Mouse (Mus musculus) MEL (cell line): ENCODE data around the gene Top2a. TPM values are rescaled to one million over a fixed set of nuclear protein-coding genes. Genes with fewer than 3 reads are reported as not detected.

Source experiments
- DNase-seq: peaks from one replicate; pipeline ENCODE4 v3.0.0; 2011; ENCODE audit warnings: low read depth, low spot score
- H3K27ac ChIP-seq: 2 replicates; pipeline ENCODE4 v1.5.1; 2012; ENCODE audit warnings: low read depth, mild to moderate bottlenecking, control low read depth, low read length, moderate library complexity; ENCODE audit not compliant: control insufficient read depth
- H3K27me3 ChIP-seq, 2 experiments: fragments of 150-350 bp in 1 of 2; sonication (generic) in 1 of 2; 2 replicates each; pipeline ENCODE4 v1.6.1; 2012; ENCODE audit warnings: low read length in 2 of 2, mild to moderate bottlenecking in 2 of 2, improper control_type of control experiment in 1 of 2, moderate library complexity in 1 of 2; ENCODE audit not compliant: insufficient read depth in 2 of 2, control insufficient read depth in 1 of 2
- H3K36me3 ChIP-seq, 2 experiments: 2 replicates each; pipeline ENCODE4 v1.6.1; 2012 to 2014; ENCODE audit warnings: low read length in 2 of 2, improper control_type of control experiment in 1 of 2, inconsistent platforms in 1 of 2, mild to moderate bottlenecking in 1 of 2; ENCODE audit not compliant: insufficient read depth in 2 of 2, control insufficient read depth in 1 of 2
- H3K4me1 ChIP-seq, 2 experiments: fragments of 150-350 bp in 1 of 2; sonication (generic) in 1 of 2; 2 replicates each; pipeline ENCODE4 v1.6.1; 2012; ENCODE audit warnings: low read length in 2 of 2, improper control_type of control experiment in 1 of 2, mild to moderate bottlenecking in 1 of 2; ENCODE audit not compliant: insufficient read depth in 2 of 2, control insufficient read depth in 1 of 2
- H3K4me3 ChIP-seq, 2 experiments: fragments of 150-350 bp in 1 of 2; sonication (generic) in 1 of 2; 2 replicates each; pipeline ENCODE4 v1.5.1; 2012; ENCODE audit warnings: low read depth in 2 of 2, low read length in 2 of 2, mild to moderate bottlenecking in 2 of 2, moderate library complexity in 2 of 2, control low read depth in 1 of 2, improper control_type of control experiment in 1 of 2; ENCODE audit not compliant: control insufficient read depth in 1 of 2, insufficient read depth in 1 of 2
- H3K79me2 ChIP-seq: 2 replicates; pipeline ENCODE4 v1.6.1; 2012; ENCODE audit warnings: mild to moderate bottlenecking, low read length, moderate library complexity; ENCODE audit not compliant: control insufficient read depth, poor library complexity, insufficient read depth
- H3K9ac ChIP-seq: 2 replicates; pipeline ENCODE4 v1.6.1; 2012; ENCODE audit warnings: low read depth, mild to moderate bottlenecking, control low read depth, low read length, moderate library complexity; ENCODE audit not compliant: control insufficient read depth, poor library complexity, severe bottlenecking
- H3K9me3 ChIP-seq: fragments of 150-350 bp; sonication (generic); replicated peaks from 2 replicates; pipeline ENCODE4 v1.6.1; 2012; ENCODE audit warnings: mild to moderate bottlenecking, low read length, improper control_type of control experiment, moderate library complexity; ENCODE audit not compliant: insufficient read depth
- BHLHE40 ChIP-seq: IDR thresholded peaks from 2 replicates; pipeline ENCODE4 v1.6.1; 2012; ENCODE audit warnings: low read depth, mild to moderate bottlenecking, inconsistent platforms, low read length, improper control_type of control experiment, borderline replicate concordance
- CHD1 ChIP-seq: IDR thresholded peaks from 2 replicates; pipeline ENCODE4 v1.6.1; 2012; ENCODE audit warnings: low read depth, mild to moderate bottlenecking, inconsistent platforms, low read length, improper control_type of control experiment
- CHD2 ChIP-seq: IDR thresholded peaks from 2 replicates; pipeline ENCODE4 v1.6.1; 2011; ENCODE audit warnings: low read length, improper control_type of control experiment
- CTCF ChIP-seq, 3 experiments: IDR thresholded peaks in 2 of 3; conservative IDR thresholded peaks in 1 of 3; 2 replicates each; pipeline ENCODE4 v1.5.1; 2011 to 2012; ENCODE audit warnings: low read length in 3 of 3, low read depth in 2 of 3, mild to moderate bottlenecking in 2 of 3, improper control_type of control experiment in 1 of 3, inconsistent platforms in 1 of 3, mixed read lengths in 1 of 3, moderate library complexity in 1 of 3; ENCODE audit not compliant: control insufficient read depth in 1 of 3, insufficient read depth in 1 of 3, poor library complexity in 1 of 3, severe bottlenecking in 1 of 3
- E2F4 ChIP-seq: IDR thresholded peaks from 2 replicates; pipeline ENCODE4 v1.6.1; 2011; ENCODE audit warnings: low read depth, low read length, improper control_type of control experiment, borderline replicate concordance
- ELF1 ChIP-seq: IDR thresholded peaks from 2 replicates; pipeline ENCODE4 v1.6.1; 2014; ENCODE audit warnings: low read depth, mild to moderate bottlenecking, inconsistent platforms, low read length, improper control_type of control experiment, moderate library complexity
- EP300 ChIP-seq, 2 experiments: IDR thresholded peaks; 2 replicates each; pipeline ENCODE4 v1.6.1; 2011; ENCODE audit warnings: improper control_type of control experiment in 2 of 2, low read length in 2 of 2, low read depth in 1 of 2, mild to moderate bottlenecking in 1 of 2
- ETS1 ChIP-seq: IDR thresholded peaks from 2 replicates; pipeline ENCODE4 v1.6.1; 2012; ENCODE audit warnings: low read depth, mild to moderate bottlenecking, inconsistent platforms, low read length, improper control_type of control experiment, moderate library complexity
- GABPA ChIP-seq: IDR thresholded peaks from 2 replicates; pipeline ENCODE4 v1.6.1; 2012; ENCODE audit warnings: low read depth, mild to moderate bottlenecking, inconsistent platforms, low read length, improper control_type of control experiment, moderate library complexity
- GATA1 ChIP-seq: IDR thresholded peaks from 2 replicates; pipeline ENCODE4 v1.6.1; 2011; ENCODE audit warnings: low read depth, low read length, improper control_type of control experiment
- HCFC1 ChIP-seq: IDR thresholded peaks from 2 replicates; pipeline ENCODE4 v1.6.1; 2012; ENCODE audit warnings: low read depth, mild to moderate bottlenecking, inconsistent platforms, low read length, improper control_type of control experiment, moderate library complexity
- JUND ChIP-seq: IDR thresholded peaks from 2 replicates; pipeline ENCODE4 v1.6.1; 2011; ENCODE audit warnings: low read depth, mild to moderate bottlenecking, improper control_type of control experiment, low read length
- MAFK ChIP-seq: IDR thresholded peaks from 2 replicates; pipeline ENCODE4 v1.6.1; 2011; ENCODE audit warnings: low read depth, mild to moderate bottlenecking, low read length, improper control_type of control experiment, borderline replicate concordance
- MAX ChIP-seq: IDR thresholded peaks from 2 replicates; pipeline ENCODE4 v1.6.1; 2011; ENCODE audit warnings: low read length, improper control_type of control experiment
- MAZ ChIP-seq: IDR thresholded peaks from 2 replicates; pipeline ENCODE4 v1.6.1; 2012; ENCODE audit warnings: low read depth, mild to moderate bottlenecking, inconsistent platforms, low read length, improper control_type of control experiment
- MXI1 ChIP-seq: IDR thresholded peaks from 2 replicates; pipeline ENCODE4 v1.6.1; 2011; ENCODE audit warnings: mild to moderate bottlenecking, low read depth, low read length, improper control_type of control experiment
- MYB ChIP-seq: IDR thresholded peaks from 2 replicates; pipeline ENCODE4 v1.6.1; 2011; ENCODE audit warnings: mild to moderate bottlenecking, low read depth, low read length, improper control_type of control experiment
- MYC ChIP-seq: IDR thresholded peaks from 2 replicates; pipeline ENCODE4 v1.6.1; 2011; ENCODE audit warnings: low read depth, mild to moderate bottlenecking, low read length, improper control_type of control experiment, moderate library complexity
- NELFE ChIP-seq: IDR thresholded peaks from 2 replicates; pipeline ENCODE4 v1.6.1; 2011; ENCODE audit warnings: low read depth, low read length, improper control_type of control experiment
- POLR2A ChIP-seq, 2 experiments: IDR thresholded peaks; 2 replicates each; pipeline ENCODE4 v1.6.1; 2011 to 2012; ENCODE audit warnings: low read length in 2 of 2, mild to moderate bottlenecking in 2 of 2, control low read depth in 1 of 2, improper control_type of control experiment in 1 of 2, low read depth in 1 of 2, moderate library complexity in 1 of 2; ENCODE audit not compliant: control insufficient read depth in 1 of 2, insufficient read depth in 1 of 2, poor library complexity in 1 of 2
- POLR2AphosphoS2 ChIP-seq: IDR thresholded peaks from 2 replicates; pipeline ENCODE4 v1.6.1; 2011; ENCODE audit warnings: low read length, improper control_type of control experiment
- POLR2AphosphoS5 ChIP-seq: IDR thresholded peaks from 2 replicates; pipeline ENCODE4 v1.6.1; 2012; ENCODE audit warnings: low read depth, borderline replicate concordance, mild to moderate bottlenecking, inconsistent platforms, low read length, moderate library complexity, mixed read lengths
- RAD21 ChIP-seq: IDR thresholded peaks from 2 replicates; pipeline ENCODE4 v1.6.1; 2011; ENCODE audit warnings: mild to moderate bottlenecking, low read depth, low read length, improper control_type of control experiment
- SIN3A ChIP-seq: IDR thresholded peaks from 2 replicates; pipeline ENCODE4 v1.6.1; 2012; ENCODE audit warnings: low read length, improper control_type of control experiment, inconsistent platforms
- SMC3 ChIP-seq: IDR thresholded peaks from 2 replicates; pipeline ENCODE4 v1.6.1; 2011; ENCODE audit warnings: low read depth, low read length, improper control_type of control experiment
- TAL1 ChIP-seq: IDR thresholded peaks from 2 replicates; pipeline ENCODE4 v1.6.1; 2012; ENCODE audit warnings: mild to moderate bottlenecking, inconsistent platforms, low read length, moderate library complexity, mixed read lengths
- TBP ChIP-seq: IDR thresholded peaks from 2 replicates; pipeline ENCODE4 v1.8.0; 2011; ENCODE audit warnings: low read depth, low read length, improper control_type of control experiment
- TCF12 ChIP-seq: IDR thresholded peaks from 2 replicates; pipeline ENCODE4 v1.6.1; 2014; ENCODE audit warnings: low read depth, mild to moderate bottlenecking, inconsistent platforms, low read length, improper control_type of control experiment, moderate library complexity
- UBTF ChIP-seq: IDR thresholded peaks from 2 replicates; pipeline ENCODE4 v1.6.1; 2012; ENCODE audit warnings: low read depth, mild to moderate bottlenecking, inconsistent platforms, low read length, improper control_type of control experiment, moderate library complexity, borderline replicate concordance; ENCODE audit not compliant: insufficient read depth
- USF1 ChIP-seq: IDR thresholded peaks from 2 replicates; pipeline ENCODE4 v1.6.1; 2014; ENCODE audit warnings: low read depth, mild to moderate bottlenecking, inconsistent platforms, low read length, improper control_type of control experiment, moderate library complexity
- USF2 ChIP-seq, 2 experiments: IDR thresholded peaks; 2 replicates each; pipeline ENCODE4 v1.6.1; 2011 to 2012; ENCODE audit warnings: improper control_type of control experiment in 2 of 2, low read length in 2 of 2, borderline replicate concordance in 1 of 2, inconsistent platforms in 1 of 2, low read depth in 1 of 2, mild to moderate bottlenecking in 1 of 2; ENCODE audit not compliant: insufficient read depth in 1 of 2
- ZC3H11A ChIP-seq: IDR thresholded peaks from 2 replicates; pipeline ENCODE4 v1.6.1; 2012; ENCODE audit warnings: low read depth, mild to moderate bottlenecking, inconsistent platforms, low read length, improper control_type of control experiment
- ZKSCAN1 ChIP-seq: IDR thresholded peaks from 2 replicates; pipeline ENCODE4 v1.6.1; 2012; ENCODE audit warnings: low read depth, mild to moderate bottlenecking, inconsistent platforms, low read length, improper control_type of control experiment, moderate library complexity
- ZMIZ1 ChIP-seq: IDR thresholded peaks from 2 replicates; pipeline ENCODE4 v1.6.1; 2012; ENCODE audit warnings: low read depth, mild to moderate bottlenecking, inconsistent platforms, low read length, improper control_type of control experiment, moderate library complexity
- ZNF384 ChIP-seq: IDR thresholded peaks from 2 replicates; pipeline ENCODE4 v1.6.1; 2012; ENCODE audit warnings: low read depth, mild to moderate bottlenecking, inconsistent platforms, low read length, improper control_type of control experiment
- polyA plus RNA-seq, 2 experiments: library from polyadenylated mRNA; stranded (reverse) in 1 of 2; unstranded in 1 of 2; fragments of >175 nt in 1 of 2; fragments of >200 nt in 1 of 2; gene quantifications; 2 replicates each; pipeline versions ENCODE4 v1.2.1 to v1.2.4; 2012; ENCODE audit warnings: low replicate concordance in 2 of 2, low read depth in 1 of 2; ENCODE audit not compliant: insufficient read length in 2 of 2, insufficient read depth in 1 of 2, missing spikeins in 1 of 2
- total RNA-seq: library from RNA; depleted of rRNA; stranded (reverse); fragments of 300-350 nt; gene quantifications from 2 replicates; pipeline ENCODE4 v1.2.3, GENCODE M21; 2012

The Top2a gene
- total and polyA plus RNA-seq, 3 experiments: 395 to 643 (median 443) TPM

GRCm38 (mm10) chr11:99041841-99042780 lies 18.1 kb upstream of the Top2a start:
- no peak for DNase-seq
- no peaks in the 10 kb centered on the region for H3K27me3 ChIP-seq
- no peaks in the 10 kb centered on the region for H3K36me3 ChIP-seq
- peak overlapping the region; percentile 87 for H3K27ac ChIP-seq
- H3K4me3 ChIP-seq: peak overlapping the region; percentile 63 to 65
- H3K4me1 ChIP-seq: peaks cover 0 to 6% of the 10 kb centered on the region in 2 experiments; a peak in 1 of 4 replicates
- no peaks in the 10 kb centered on the region for H3K9me3 ChIP-seq
- peak overlapping the region; percentile 76 for H3K9ac ChIP-seq
- H3K79me2 ChIP-seq: peaks cover 9% of the 10 kb centered on the region
- peak; percentile 100 for TF ChIP-seq POLR2AphosphoS5
- no peak for TF ChIP-seq USF2 (IDR thresholded peaks at IDR 0.05; ENCODE audit: borderline replicate concordance in 1 of 2, insufficient read depth in 1 of 2, low read depth in 1 of 2, low read length in 2 of 2)
- no peak for TF ChIP-seq GABPA
- TF ChIP-seq CHD2: no peak
- TF ChIP-seq POLR2A (IDR thresholded peaks at IDR 0.05; ENCODE audit: control insufficient read depth in 1 of 2, insufficient read depth in 1 of 2, low read depth in 1 of 2, low read length in 2 of 2, poor library complexity in 1 of 2): no peak
- no peak for TF ChIP-seq ELF1
- TF ChIP-seq HCFC1: no peak
- TF ChIP-seq CTCF (IDR thresholded peaks at IDR 0.05 in 2 of 3, conservative IDR thresholded peaks at IDR 0.05 in 1 of 3; ENCODE audit: control insufficient read depth in 1 of 3, insufficient read depth in 1 of 3, low read depth in 2 of 3, low read length in 3 of 3, poor library complexity in 1 of 3, severe bottlenecking in 1 of 3): no peak
- TF ChIP-seq ZC3H11A: no peak
- peak; percentile 61; the same call in 1 of the 2 replicates for TF ChIP-seq MAX
- TF ChIP-seq UBTF: 0 out of 2 replicates have a peak, but pooled peaks have one; percentile 15
- peak; percentile 80 for TF ChIP-seq MYC
- TF ChIP-seq ETS1: peak; percentile 64
- TF ChIP-seq POLR2AphosphoS2: no peak
- no peak for TF ChIP-seq ZNF384
- no peak for TF ChIP-seq CHD1
- no peak for TF ChIP-seq RAD21
- TF ChIP-seq BHLHE40: peak; percentile 88
- TF ChIP-seq MYB: 0 out of 2 replicates have a peak, but pooled peaks have one; percentile 6
- TF ChIP-seq SMC3: no peak
- no peak for TF ChIP-seq JUND
- no peak for TF ChIP-seq NELFE
- TF ChIP-seq MXI1: peak; percentile 15
- TF ChIP-seq SIN3A: no peak; the same call in 1 of the 2 replicates
- 0 out of 2 replicates have a peak, but pooled peaks have one; percentile 10 for TF ChIP-seq MAZ
- no peak for TF ChIP-seq E2F4
- peak; percentile 74 for TF ChIP-seq TAL1
- TF ChIP-seq ZKSCAN1: no peak
- no peak for TF ChIP-seq USF1
- no peak for TF ChIP-seq MAFK
- TF ChIP-seq TBP: 0 out of 2 replicates have a peak, but pooled peaks have one; percentile 29
- peak; percentile 56 to 59; a peak in 3 of 4 replicates for TF ChIP-seq EP300 (IDR thresholded peaks at IDR 0.05; ENCODE audit: low read depth in 1 of 2, low read length in 2 of 2)
- TF ChIP-seq GATA1: peak; percentile 82
- no peak for TF ChIP-seq ZMIZ1
- peak; percentile 77 for TF ChIP-seq TCF12
